Mouse (Mus musculus) left cerebral cortex, adult 9 months (tissue): ENCODE measurements around the gene Rbp2.

Experiments
- DNase-seq, 2 experiments: peaks; one replicate each; pipeline ENCODE4 v3.0.0; 2022; ENCODE audit warnings: low spot score in 2 of 2

The Rbp2 gene

GRCm38 (mm10) chr9:98485815-98486214 is at the start of gene Rbp2:
Rbp2 (plus strand) TSS chr9:98486115.
- DNase-seq = no peak

GRCm38 (mm10) chr9:98437819-98438218 is 48.1 kb upstream of the Rbp2 start:
- DNase-seq = no peak

- DNase-seq = no peak
Measured at GRCm38 (mm10) chr9:98439091-98439490, 46.8 kb upstream of the Rbp2 start.

GRCm38 (mm10) chr9:98442638-98443037 is 43.3 kb upstream of the Rbp2 start:
- no peak for DNase-seq

- no peak for DNase-seq
Measured at GRCm38 (mm10) chr9:98445359-98446149, 40.4 kb upstream of the Rbp2 start.

GRCm38 (mm10) chr9:98450976-98451375 is 34.9 kb upstream of the Rbp2 start:
- DNase-seq = no peak

GRCm38 (mm10) chr9:98466709-98467108 is 19.2 kb upstream of the Rbp2 start:
- DNase-seq = no peak

GRCm38 (mm10) chr9:98480172-98480749 is 5.7 kb upstream of the Rbp2 start:
- DNase-seq = no peak

- no peak for DNase-seq
Measured at GRCm38 (mm10) chr9:98482256-98482655, 3.7 kb upstream of the Rbp2 start.

GRCm38 (mm10) chr9:98485020-98485419 is 895 bp upstream of the Rbp2 start:
- DNase-seq = no peak

- DNase-seq = no peak
Measured at GRCm38 (mm10) chr9:98487273-98487672, 1.4 kb downstream of the Rbp2 start.

- DNase-seq = no peak
Measured at GRCm38 (mm10) chr9:98489532-98489931, 3.6 kb downstream of the Rbp2 start.

- DNase-seq = no peak
Measured at GRCm38 (mm10) chr9:98490128-98490527, 4.2 kb downstream of the Rbp2 start.

GRCm38 (mm10) chr9:98491071-98491470 is 5.2 kb downstream of the Rbp2 start:
- no peak for DNase-seq

GRCm38 (mm10) chr9:98492212-98492611 is 6.3 kb downstream of the Rbp2 start:
- DNase-seq = no peak

GRCm38 (mm10) chr9:98492821-98493220 is 6.9 kb downstream of the Rbp2 start:
- no peak for DNase-seq

GRCm38 (mm10) chr9:98497157-98497556 is 11.2 kb downstream of the Rbp2 start:
- no peak for DNase-seq

GRCm38 (mm10) chr9:98497990-98498389 is 12.1 kb downstream of the Rbp2 start:
- DNase-seq = no peak

GRCm38 (mm10) chr9:98498717-98499268 is 12.9 kb downstream of the Rbp2 start:
- DNase-seq = no peak

- no peak for DNase-seq
Measured at GRCm38 (mm10) chr9:98499601-98500000, 13.7 kb downstream of the Rbp2 start.

GRCm38 (mm10) chr9:98507480-98507879 is 21.6 kb downstream of the Rbp2 start:
- DNase-seq = no peak

- no peak for DNase-seq
Measured at GRCm38 (mm10) chr9:98510363-98511055, 24.6 kb downstream of the Rbp2 start.

- no peak for DNase-seq
Measured at GRCm38 (mm10) chr9:98523872-98524271, 38.0 kb downstream of the Rbp2 start.
